Mouse (Mus musculus): ENCODE data around the gene Zfp366.

GRCm38 (mm10) chr13:99239741-99240140 is 55.1 kb downstream of the Zfp366 start:
- TF ChIP-seq EP300 (IDR thresholded peaks at IDR 0.05; ENCODE audit: low read depth) (no peak), CTCF (IDR thresholded peaks at IDR 0.05; ENCODE audit: low read depth) (no peak)
